Comparison of ENCODE assay signal across 8 mouse cellular contexts in genomic region chr10:79695231-79696128, GRCm38 (mm10). TPM values are rescaled to one million over a fixed set of nuclear protein-coding genes. Genes with fewer than 3 reads are reported as not detected.
A peak's percentile ranks its signal among the peaks of the same experiment; 100 is the strongest.
DNase-seq lines count a peak whose midpoint lies in the region; ATAC-seq and TF ChIP-seq lines count a peak whose summit lies in the region.

No protein-coding gene starts in this region.

- intact Hi-C loops in left cerebral cortex, adult 2 months (cut with DNase I) = no loop called here

- TF ChIP-seq CTCF in left cerebral cortex, adult 2 months (IDR thresholded peaks at IDR 0.05) = peak; percentile 86

- no peak overlapping the region for H3K4me3 ChIP-seq in left cerebral cortex, adult 2 months
- H3K4me3 ChIP-seq in forebrain, embryonic 14.5 days (ENCODE audit: low read depth, low read length) = no peak overlapping the region
- no peak overlapping the region for H3K4me3 ChIP-seq in hindbrain, embryonic 11.5 days (ENCODE audit: low read depth, low read length)
- no peak overlapping the region for H3K4me3 ChIP-seq in limb, embryonic 10.5 days
- no peak overlapping the region for H3K4me3 ChIP-seq in midbrain, embryonic 12.5 days

- peak overlapping the region; percentile 60 for H3K27ac ChIP-seq in left cerebral cortex, adult 2 months
- no peak overlapping the region for H3K27ac ChIP-seq in forebrain, embryonic 14.5 days (ENCODE audit: low read depth, low read length)
- no peak overlapping the region for H3K27ac ChIP-seq in hindbrain, embryonic 11.5 days (ENCODE audit: low read depth, low read length)
- peak overlapping the region; percentile 81; the same call in 1 of the 2 replicates for H3K27ac ChIP-seq in limb, embryonic 10.5 days
- H3K27ac ChIP-seq in midbrain, embryonic 12.5 days (replicated peaks) = no peak overlapping the region

- H3K4me1 ChIP-seq in forebrain, embryonic 14.5 days (ENCODE audit: control insufficient read depth, insufficient read depth, low read length) = no peaks in the 10 kb centered on the region
- H3K4me1 ChIP-seq in hindbrain, embryonic 11.5 days (replicated peaks; ENCODE audit: control insufficient read depth, insufficient read depth, low read length) = no peaks in the 10 kb centered on the region
- H3K4me1 ChIP-seq in limb, embryonic 10.5 days = peaks cover 15% of the 10 kb centered on the region
- H3K4me1 ChIP-seq in midbrain, embryonic 12.5 days = no peaks in the 10 kb centered on the region; the same call in 1 of the 2 replicates

- no peak overlapping the region for H3K4me2 ChIP-seq in forebrain, embryonic 14.5 days (ENCODE audit: low read length)
- H3K4me2 ChIP-seq in hindbrain, embryonic 11.5 days (replicated peaks; ENCODE audit: low read depth, low read length) = no peak overlapping the region
- H3K4me2 ChIP-seq in midbrain, embryonic 12.5 days (replicated peaks) = no peak overlapping the region

- no peaks in the 10 kb centered on the region for H3K27me3 ChIP-seq in forebrain, embryonic 14.5 days (replicated peaks; ENCODE audit: control insufficient read depth, insufficient read depth, low read length)
- no peaks in the 10 kb centered on the region for H3K27me3 ChIP-seq in hindbrain, embryonic 11.5 days (ENCODE audit: control insufficient read depth, insufficient read depth, low read length)
- H3K27me3 ChIP-seq in limb, embryonic 10.5 days (ENCODE audit: low read depth, poor library complexity, severe bottlenecking) = no peaks in the 10 kb centered on the region
- H3K27me3 ChIP-seq in midbrain, embryonic 12.5 days = no peaks in the 10 kb centered on the region
- H3K27me3 ChIP-seq in splenic B cell, adult 2 months (ENCODE audit: control insufficient read depth, insufficient read depth, low read length, poor library complexity, severe bottlenecking) = no peaks in the 10 kb centered on the region

- H3K9ac ChIP-seq in forebrain, embryonic 14.5 days (ENCODE audit: low read length) = no peak overlapping the region
- H3K9ac ChIP-seq in hindbrain, embryonic 11.5 days (ENCODE audit: low read depth, low read length) = no peak overlapping the region
- no peak overlapping the region for H3K9ac ChIP-seq in midbrain, embryonic 12.5 days (replicated peaks)

- ATAC-seq in forebrain, embryonic 14.5 days = peak; percentile 56
- peak; percentile 36 for ATAC-seq in hindbrain, embryonic 11.5 days (ENCODE audit: low FRiP score)
- 0 out of 2 replicates have a peak, but pooled peaks have one; percentile 47 for ATAC-seq in midbrain, embryonic 12.5 days (ENCODE audit: low FRiP score, low read depth)

- no peaks in the 10 kb centered on the region for H3K9me3 ChIP-seq in forebrain, embryonic 14.5 days (replicated peaks; ENCODE audit: control insufficient read depth, low read length)
- H3K9me3 ChIP-seq in hindbrain, embryonic 11.5 days (ENCODE audit: control insufficient read depth, low read length) = no peaks in the 10 kb centered on the region
- no peaks in the 10 kb centered on the region for H3K9me3 ChIP-seq in limb, embryonic 10.5 days (replicated peaks)
- peaks cover 6% of the 10 kb centered on the region; the same call in 1 of the 2 replicates for H3K9me3 ChIP-seq in midbrain, embryonic 12.5 days

- peak in 1 of 2 experiments; percentile 68 for DNase-seq in left cerebral cortex, adult 2 months (ENCODE audit: extremely low spot score in 1 of 2, low spot score in 2 of 2)
- no peak for DNase-seq in left cerebral cortex, adult 8-10 months (ENCODE audit: low spot score in 2 of 2)
- peak; percentile 70 for DNase-seq in c-Kit-positive CD71-positive TER-119-positive erythroid progenitor cells, embryonic 14.5 days (ENCODE audit: low spot score)
- DNase-seq in forebrain, embryonic 14.5 days (ENCODE audit: low spot score) = peak; percentile 75
- peak; percentile 76 for DNase-seq in hindbrain, embryonic 11.5 days (ENCODE audit: low spot score)
- peak; percentile 79 for DNase-seq in limb, embryonic 10.5 days (ENCODE audit: low spot score)
- DNase-seq in splenic B cell, adult 2 months (ENCODE audit: low read depth, low spot score) = peak; percentile 84

- no peaks in the 10 kb centered on the region for H3K36me3 ChIP-seq in forebrain, embryonic 14.5 days (ENCODE audit: control insufficient read depth, insufficient read depth, low read length)
- H3K36me3 ChIP-seq in hindbrain, embryonic 11.5 days (ENCODE audit: control insufficient read depth, insufficient read depth, low read length) = no peaks in the 10 kb centered on the region
- peaks cover 2% of the 10 kb centered on the region; the same call in 1 of the 2 replicates for H3K36me3 ChIP-seq in limb, embryonic 10.5 days
- no peaks in the 10 kb centered on the region for H3K36me3 ChIP-seq in midbrain, embryonic 12.5 days
- no peaks in the 10 kb centered on the region for H3K36me3 ChIP-seq in splenic B cell, adult 2 months (ENCODE audit: control insufficient read depth, insufficient read depth, low read length, poor library complexity, severe bottlenecking)

- 67% methylated on average over 13 of the region's 13 CpGs for WGBS in forebrain, embryonic 14.5 days
- WGBS in hindbrain, embryonic 11.5 days = 65% methylated on average over 13 of the region's 13 CpGs
- WGBS in limb, embryonic 10.5 days = 71% methylated on average over 13 of the region's 13 CpGs
- 69% methylated on average over 13 of the region's 13 CpGs for WGBS in midbrain, embryonic 12.5 days

RNA-seq across cellular contexts. Expression of gene Gzmm, which starts 6.7 kb away (rescaled TPM):
- total RNA-seq in left cerebral cortex, adult 2 months (2021) = 1 to 10 TPM; 2.1 to 4.0 TPM
- 1 to 10 TPM; 2.2 to 3.6 (median 3.2) TPM for total RNA-seq in left cerebral cortex, adult 8-10 months (2022)
- polyA plus RNA-seq in forebrain, embryonic 14.5 days (2014; fragmentation: Nextera tagmentation; extraction: Ambion mirVana) = 1.4 and 1.5 TPM in 2 replicates
- 0.42 and 0.73 TPM in 2 replicates for polyA plus RNA-seq in hindbrain, embryonic 11.5 days (2014; fragmentation: Nextera tagmentation; extraction: Ambion mirVana)
- 0.76 and 0.94 TPM in 2 replicates for polyA plus RNA-seq in limb, embryonic 10.5 days (2016; fragmentation: Nextera tagmentation; extraction: Ambion mirVana)
- polyA plus RNA-seq in midbrain, embryonic 12.5 days (2016; fragmentation: Nextera tagmentation; extraction: Ambion mirVana) = 1.4 TPM in 2 replicates

RNA-seq across cellular contexts. Expression of gene Bsg, which starts 8.8 kb away (rescaled TPM):
- total RNA-seq in left cerebral cortex, adult 2 months (2021) = 100 to 1,000 TPM; 539 to 573 TPM
- total RNA-seq in left cerebral cortex, adult 8-10 months (2022) = 100 to 1,000 TPM; 545 to 609 (median 570) TPM
- polyA plus RNA-seq in forebrain, embryonic 14.5 days (2014; fragmentation: Nextera tagmentation; extraction: Ambion mirVana) = 725 and 788 TPM in 2 replicates
- 595 and 605 TPM in 2 replicates for polyA plus RNA-seq in hindbrain, embryonic 11.5 days (2014; fragmentation: Nextera tagmentation; extraction: Ambion mirVana)
- 642 and 664 TPM in 2 replicates for polyA plus RNA-seq in limb, embryonic 10.5 days (2016; fragmentation: Nextera tagmentation; extraction: Ambion mirVana)
- polyA plus RNA-seq in midbrain, embryonic 12.5 days (2016; fragmentation: Nextera tagmentation; extraction: Ambion mirVana) = 540 and 588 TPM in 2 replicates

RNA-seq across cellular contexts. Expression of gene Cdc34, which starts 13.5 kb away (rescaled TPM):
- 10 to 100 TPM; 80.7 to 84.8 TPM for total RNA-seq in left cerebral cortex, adult 2 months (2021)
- total RNA-seq in left cerebral cortex, adult 8-10 months (2022) = 10 to 100 TPM; 65.7 to 72.5 (median 70.4) TPM
- 76.0 and 76.9 TPM in 2 replicates for polyA plus RNA-seq in forebrain, embryonic 14.5 days (2014; fragmentation: Nextera tagmentation; extraction: Ambion mirVana)
- polyA plus RNA-seq in hindbrain, embryonic 11.5 days (2014; fragmentation: Nextera tagmentation; extraction: Ambion mirVana) = 153 and 159 TPM in 2 replicates
- polyA plus RNA-seq in limb, embryonic 10.5 days (2016; fragmentation: Nextera tagmentation; extraction: Ambion mirVana) = 209 and 259 TPM in 2 replicates
- 139 and 156 TPM in 2 replicates for polyA plus RNA-seq in midbrain, embryonic 12.5 days (2016; fragmentation: Nextera tagmentation; extraction: Ambion mirVana)

RNA-seq across cellular contexts. Expression of gene Hcn2, which starts 21.0 kb away (rescaled TPM):
- total RNA-seq in left cerebral cortex, adult 2 months (2021) = 100 to 1,000 TPM; 129 to 142 TPM
- total RNA-seq in left cerebral cortex, adult 8-10 months (2022) = 100 to 1,000 TPM; 162 to 182 (median 166) TPM
- 0.32 and 0.56 TPM in 2 replicates for polyA plus RNA-seq in forebrain, embryonic 14.5 days (2014; fragmentation: Nextera tagmentation; extraction: Ambion mirVana)
- 0.15 and 0.20 TPM in 2 replicates for polyA plus RNA-seq in hindbrain, embryonic 11.5 days (2014; fragmentation: Nextera tagmentation; extraction: Ambion mirVana)
- polyA plus RNA-seq in limb, embryonic 10.5 days (2016; fragmentation: Nextera tagmentation; extraction: Ambion mirVana) = 0.04 TPM in 1 of 2 replicates, not detected in the other
- polyA plus RNA-seq in midbrain, embryonic 12.5 days (2016; fragmentation: Nextera tagmentation; extraction: Ambion mirVana) = 0.18 and 0.25 TPM in 2 replicates

RNA-seq across cellular contexts. Expression of gene Tpgs1, which starts 26.3 kb away (rescaled TPM):
- total RNA-seq in left cerebral cortex, adult 2 months (2021) = 10 to 100 TPM; 79.3 to 80.6 TPM
- 10 to 100 TPM; 65.1 to 74.5 (median 69.8) TPM for total RNA-seq in left cerebral cortex, adult 8-10 months (2022)
- 101 and 105 TPM in 2 replicates for polyA plus RNA-seq in forebrain, embryonic 14.5 days (2014; fragmentation: Nextera tagmentation; extraction: Ambion mirVana)
- polyA plus RNA-seq in hindbrain, embryonic 11.5 days (2014; fragmentation: Nextera tagmentation; extraction: Ambion mirVana) = 69.6 and 70.8 TPM in 2 replicates
- polyA plus RNA-seq in limb, embryonic 10.5 days (2016; fragmentation: Nextera tagmentation; extraction: Ambion mirVana) = 68.0 and 73.0 TPM in 2 replicates
- 62.4 and 72.3 TPM in 2 replicates for polyA plus RNA-seq in midbrain, embryonic 12.5 days (2016; fragmentation: Nextera tagmentation; extraction: Ambion mirVana)

Comparison
In these comparisons a context has a peak if more than half of its experiments do, and no peak if none do; other contexts are left out.
1. DNase-seq: peak in c-Kit-positive CD71-positive TER-119-positive erythroid progenitor cells, embryonic 14.5 days (single experiment), forebrain, embryonic 14.5 days (single experiment), hindbrain, embryonic 11.5 days (single experiment), limb, embryonic 10.5 days (single experiment) and splenic B cell, adult 2 months (single experiment); none in left cerebral cortex, adult 8-10 months (0 of 2).
2. H3K27ac ChIP-seq: peak in left cerebral cortex, adult 2 months (single experiment) and limb, embryonic 10.5 days (single experiment); none in forebrain, embryonic 14.5 days (single experiment), hindbrain, embryonic 11.5 days (single experiment) and midbrain, embryonic 12.5 days (single experiment).
3. Peak in every context shown above with its lines, with median percentiles within 50 percentile points of each other: ATAC-seq.